Mouse (Mus musculus): ENCODE results near the gene Spag16. TPM values are rescaled to one million over a fixed set of nuclear protein-coding genes. Genes with fewer than 3 reads are reported as not detected.

Spag16 gene
- polyA plus RNA-seq, 1 experiment from 2014 or later: 0.85 TPM

GRCm38 (mm10) chr1:70316128-70316765 is 489.5 kb downstream of the Spag16 start:
- Histone ChIP-seq H3K4me3 (no peak overlapping the region), H3K27me3 (no peaks in the 10 kb centered on the region), H3K36me3 (ENCODE audit: poor library complexity, severe bottlenecking) (no peaks in the 10 kb centered on the region), H3K9ac (no peak overlapping the region), H3K4me2 (no peak overlapping the region), H3K4me1 (no peaks in the 10 kb centered on the region), H3K27ac (no peak overlapping the region), H3K9me3 (replicated peaks) (no peaks in the 10 kb centered on the region)
- no peak for ATAC-seq
- 81% methylated on average over 13 of the region's 13 CpGs for WGBS

GRCm38 (mm10) chr1:70320951-70321350 is 494.2 kb downstream of the Spag16 start:
- 68% methylated on average over 4 of the region's 4 CpGs for WGBS
- no peaks in the 10 kb centered on the region for H3K36me3 ChIP-seq (ENCODE audit: poor library complexity, severe bottlenecking)
- H3K27ac ChIP-seq: no peak overlapping the region
- no peak for ATAC-seq
- H3K9me3 ChIP-seq (replicated peaks): no peaks in the 10 kb centered on the region
- H3K4me1 ChIP-seq: no peaks in the 10 kb centered on the region
- no peaks in the 10 kb centered on the region for H3K27me3 ChIP-seq
- H3K9ac ChIP-seq: no peak overlapping the region
- H3K4me2 ChIP-seq: no peak overlapping the region
- no peak overlapping the region for H3K4me3 ChIP-seq

GRCm38 (mm10) chr1:70346179-70346578 is 519.4 kb downstream of the Spag16 start:
- no peaks in the 10 kb centered on the region for H3K27me3 ChIP-seq
- no peak for ATAC-seq

DNA sequence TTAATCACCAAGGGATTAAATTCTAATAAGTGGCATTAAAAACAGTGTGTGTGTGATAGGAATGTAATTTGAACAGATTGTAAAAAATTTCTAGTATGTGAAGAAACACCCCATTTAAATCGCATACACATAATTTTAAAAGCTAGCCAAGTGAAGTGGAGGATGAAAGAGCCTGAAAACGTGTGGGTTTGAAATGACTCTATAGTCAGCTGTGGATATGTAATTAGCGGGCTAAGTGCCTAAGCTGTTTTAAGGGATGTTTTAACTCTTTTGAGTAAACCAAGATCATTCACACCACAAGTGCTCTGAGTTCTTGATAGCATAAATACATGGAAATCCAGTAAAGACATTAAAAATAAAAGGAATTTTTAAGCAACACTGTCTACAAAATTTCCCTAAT is 524.6 kb downstream of the Spag16 start:
- Histone ChIP-seq H3K36me3 (ENCODE audit: poor library complexity, severe bottlenecking) (no peaks in the 10 kb centered on the region), H3K4me1 (no peaks in the 10 kb centered on the region), H3K9me3 (replicated peaks) (no peaks in the 10 kb centered on the region), H3K4me3 (no peak overlapping the region), H3K27ac (no peak overlapping the region), H3K4me2 (no peak overlapping the region), H3K27me3 (no peaks in the 10 kb centered on the region), H3K9ac (no peak overlapping the region)
- 57% methylated on average over 3 of the region's 3 CpGs for WGBS
- ATAC-seq: peak; percentile 58; the same call in 1 of the 2 replicates

More at GRCm38 (mm10) chr1:70346179-70346578, 519.4 kb downstream of the Spag16 start:
- Histone ChIP-seq H3K36me3 (ENCODE audit: poor library complexity, severe bottlenecking) (no peaks in the 10 kb centered on the region), H3K4me2 (no peak overlapping the region), H3K4me3 (no peak overlapping the region), H3K9ac (no peak overlapping the region), H3K4me1 (no peaks in the 10 kb centered on the region), H3K27ac (no peak overlapping the region), H3K9me3 (replicated peaks) (no peaks in the 10 kb centered on the region)
- WGBS: 77% methylated on average over 2 of the region's 2 CpGs

- ATAC-seq: no peak
- H3K36me3 ChIP-seq (ENCODE audit: poor library complexity, severe bottlenecking): no peaks in the 10 kb centered on the region
- H3K27ac ChIP-seq: no peak overlapping the region
- no peak overlapping the region for H3K9ac ChIP-seq
- H3K4me3 ChIP-seq: no peak overlapping the region
- no peaks in the 10 kb centered on the region for H3K27me3 ChIP-seq
- H3K9me3 ChIP-seq (replicated peaks): no peaks in the 10 kb centered on the region
- H3K4me2 ChIP-seq: no peak overlapping the region
- no peaks in the 10 kb centered on the region for H3K4me1 ChIP-seq
Measured at GRCm38 (mm10) chr1:70354014-70354413, 527.2 kb downstream of the Spag16 start.

DNA sequence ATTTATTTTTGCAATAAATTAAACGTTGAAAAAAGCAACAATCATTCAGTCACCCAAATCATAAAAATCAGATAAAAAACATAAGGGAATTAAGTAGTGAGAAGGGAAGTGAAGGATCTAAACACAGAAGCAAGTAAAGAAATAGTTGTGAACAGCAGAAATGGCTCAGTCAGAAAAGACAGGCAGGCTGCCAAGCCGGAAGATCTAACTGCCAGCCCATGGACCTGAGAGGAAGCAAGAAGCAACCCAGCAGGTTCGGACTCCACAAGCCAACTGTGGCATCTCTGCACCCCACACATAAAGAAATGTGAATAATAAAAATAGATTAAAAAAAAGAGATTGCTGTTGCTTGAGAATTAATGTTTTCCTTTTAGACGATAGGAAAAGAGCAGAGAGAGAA is 545.0 kb downstream of the Spag16 start:
- H3K27ac ChIP-seq: no peak overlapping the region
- no peak overlapping the region for H3K9ac ChIP-seq
- 61% methylated on average over 4 of the region's 4 CpGs for WGBS
- no peaks in the 10 kb centered on the region for H3K4me1 ChIP-seq
- no peak overlapping the region for H3K4me3 ChIP-seq
- H3K27me3 ChIP-seq: no peaks in the 10 kb centered on the region
- H3K9me3 ChIP-seq (replicated peaks): no peaks in the 10 kb centered on the region
- H3K36me3 ChIP-seq (ENCODE audit: poor library complexity, severe bottlenecking): no peaks in the 10 kb centered on the region
- ATAC-seq: no peak
- H3K4me2 ChIP-seq: no peak overlapping the region

GRCm38 (mm10) chr1:70380096-70380495 is 553.3 kb downstream of the Spag16 start:
- 51% methylated on average over 7 of the region's 7 CpGs for WGBS
- no peak overlapping the region for H3K4me3 ChIP-seq

GRCm38 (mm10) chr1:70442209-70443080 is 615.7 kb downstream of the Spag16 start:
- peak; percentile 91 for ATAC-seq
- no peak overlapping the region for H3K9ac ChIP-seq

More at GRCm38 (mm10) chr1:70380096-70380495, 553.3 kb downstream of the Spag16 start:
- Histone ChIP-seq H3K9me3 (replicated peaks) (no peaks in the 10 kb centered on the region), H3K9ac (no peak overlapping the region), H3K4me2 (no peak overlapping the region), H3K27me3 (no peaks in the 10 kb centered on the region), H3K4me1 (peaks cover 7% of the 10 kb centered on the region; the same call in 1 of the 2 replicates), H3K27ac (no peak overlapping the region), H3K36me3 (ENCODE audit: poor library complexity, severe bottlenecking) (no peaks in the 10 kb centered on the region)
- peak; percentile 83 for ATAC-seq

GRCm38 (mm10) chr1:70479864-70480263 is 653.1 kb downstream of the Spag16 start:
- Histone ChIP-seq H3K4me3 (no peak overlapping the region), H3K27me3 (no peaks in the 10 kb centered on the region), H3K36me3 (ENCODE audit: poor library complexity, severe bottlenecking) (no peaks in the 10 kb centered on the region), H3K27ac (no peak overlapping the region), H3K4me2 (no peak overlapping the region), H3K9ac (no peak overlapping the region), H3K9me3 (replicated peaks) (no peaks in the 10 kb centered on the region), H3K4me1 (no peaks in the 10 kb centered on the region)
- ATAC-seq: no peak
- WGBS: 93% methylated on average over 1 of the region's 1 CpGs

More at GRCm38 (mm10) chr1:70442209-70443080, 615.7 kb downstream of the Spag16 start:
- Histone ChIP-seq H3K36me3 (ENCODE audit: poor library complexity, severe bottlenecking) (no peaks in the 10 kb centered on the region), H3K27me3 (peaks cover 47% of the 10 kb centered on the region), H3K4me1 (peaks cover 6% of the 10 kb centered on the region; the same call in 1 of the 2 replicates), H3K27ac (peak overlapping the region; percentile 51), H3K4me3 (no peak overlapping the region), H3K9me3 (replicated peaks) (no peaks in the 10 kb centered on the region), H3K4me2 (peak overlapping the region; percentile 29)
- 6% methylated on average over 9 of the region's 9 CpGs for WGBS

- Histone ChIP-seq H3K36me3 (ENCODE audit: poor library complexity, severe bottlenecking) (no peaks in the 10 kb centered on the region), H3K27ac (no peak overlapping the region), H3K4me3 (no peak overlapping the region), H3K27me3 (no peaks in the 10 kb centered on the region), H3K9ac (no peak overlapping the region), H3K4me1 (no peaks in the 10 kb centered on the region), H3K9me3 (replicated peaks) (no peaks in the 10 kb centered on the region), H3K4me2 (no peak overlapping the region)
- no peak for ATAC-seq
Measured at GRCm38 (mm10) chr1:70518918-70519317, 692.1 kb downstream of the Spag16 start.

- H3K4me1 ChIP-seq: peaks cover 10% of the 10 kb centered on the region; the same call in 1 of the 2 replicates
- H3K36me3 ChIP-seq (ENCODE audit: poor library complexity, severe bottlenecking): no peaks in the 10 kb centered on the region
- no peak overlapping the region for H3K4me2 ChIP-seq
- peak; percentile 83 for ATAC-seq
- H3K4me3 ChIP-seq: no peak overlapping the region
- H3K27me3 ChIP-seq: no peaks in the 10 kb centered on the region
- no peak overlapping the region for H3K9ac ChIP-seq
- 24% methylated on average over 2 of the region's 2 CpGs for WGBS
- no peak overlapping the region for H3K27ac ChIP-seq
- no peaks in the 10 kb centered on the region for H3K9me3 ChIP-seq (replicated peaks)
Measured at GRCm38 (mm10) chr1:70527134-70527533, 700.4 kb downstream of the Spag16 start.

DNA sequence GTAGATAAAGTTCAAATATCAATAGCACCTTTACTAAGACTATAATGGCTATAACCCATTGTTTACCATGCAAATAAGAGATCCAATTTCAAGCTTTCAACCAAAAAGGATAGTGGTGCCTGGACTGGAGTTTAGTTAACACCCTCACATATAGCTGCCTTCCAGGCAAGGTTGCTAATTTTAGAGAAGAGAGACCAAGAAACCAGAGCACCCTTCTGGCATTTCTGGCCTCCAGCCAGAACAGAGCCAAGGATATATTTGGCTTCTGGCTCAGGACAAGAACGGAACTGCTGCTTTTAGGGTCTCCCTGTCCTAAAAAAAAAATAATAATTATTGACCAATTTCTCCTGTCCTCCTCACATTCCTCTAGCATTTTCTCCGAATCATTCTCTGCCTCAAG is 703.0 kb downstream of the Spag16 start:
- H3K36me3 ChIP-seq (ENCODE audit: poor library complexity, severe bottlenecking): no peaks in the 10 kb centered on the region
- H3K27ac ChIP-seq: no peak overlapping the region
- H3K4me1 ChIP-seq: peaks cover 10% of the 10 kb centered on the region; the same call in 1 of the 2 replicates
- no peak overlapping the region for H3K4me3 ChIP-seq
- 93% methylated on average over 2 of the region's 2 CpGs for WGBS
- no peaks in the 10 kb centered on the region for H3K27me3 ChIP-seq
- ATAC-seq: no peak
- no peak overlapping the region for H3K9ac ChIP-seq
- H3K4me2 ChIP-seq: no peak overlapping the region
- no peaks in the 10 kb centered on the region for H3K9me3 ChIP-seq (replicated peaks)

Measured in forebrain, embryonic 13.5 days (tissue).